Mouse (Mus musculus) heart, adult 9 months (tissue): Measurements from ENCODE around the gene Kl.
A peak's percentile ranks its signal among the peaks of the same experiment; 100 is the strongest.

Experiments used
- DNase-seq, 2 experiments: peaks; one replicate each; pipeline ENCODE4 v3.0.0; 2022; ENCODE audit warnings: low spot score in 2 of 2

Gene Kl

DNA sequence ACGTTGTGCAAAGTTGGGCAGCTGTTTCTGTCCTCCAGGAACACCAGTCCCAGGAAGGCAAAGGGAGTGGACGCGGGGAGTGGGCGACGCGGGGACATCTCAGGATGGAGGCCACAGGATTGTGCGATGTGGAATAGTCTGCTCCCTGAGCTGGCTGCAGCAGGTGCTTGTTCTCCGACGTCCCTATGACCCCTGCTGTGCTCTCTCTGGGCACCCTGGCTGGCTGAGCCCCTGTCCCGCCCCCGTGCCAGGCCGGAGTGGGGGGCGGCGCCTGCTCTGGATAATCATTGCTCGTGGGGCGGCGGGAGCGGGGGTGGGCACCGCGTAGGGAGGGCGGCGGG, at the start of gene Kl:
Gene Kl (plus strand): TSS at position 280 of the 341 bp plus-strand sequence.
- no peak for DNase-seq

DNA sequence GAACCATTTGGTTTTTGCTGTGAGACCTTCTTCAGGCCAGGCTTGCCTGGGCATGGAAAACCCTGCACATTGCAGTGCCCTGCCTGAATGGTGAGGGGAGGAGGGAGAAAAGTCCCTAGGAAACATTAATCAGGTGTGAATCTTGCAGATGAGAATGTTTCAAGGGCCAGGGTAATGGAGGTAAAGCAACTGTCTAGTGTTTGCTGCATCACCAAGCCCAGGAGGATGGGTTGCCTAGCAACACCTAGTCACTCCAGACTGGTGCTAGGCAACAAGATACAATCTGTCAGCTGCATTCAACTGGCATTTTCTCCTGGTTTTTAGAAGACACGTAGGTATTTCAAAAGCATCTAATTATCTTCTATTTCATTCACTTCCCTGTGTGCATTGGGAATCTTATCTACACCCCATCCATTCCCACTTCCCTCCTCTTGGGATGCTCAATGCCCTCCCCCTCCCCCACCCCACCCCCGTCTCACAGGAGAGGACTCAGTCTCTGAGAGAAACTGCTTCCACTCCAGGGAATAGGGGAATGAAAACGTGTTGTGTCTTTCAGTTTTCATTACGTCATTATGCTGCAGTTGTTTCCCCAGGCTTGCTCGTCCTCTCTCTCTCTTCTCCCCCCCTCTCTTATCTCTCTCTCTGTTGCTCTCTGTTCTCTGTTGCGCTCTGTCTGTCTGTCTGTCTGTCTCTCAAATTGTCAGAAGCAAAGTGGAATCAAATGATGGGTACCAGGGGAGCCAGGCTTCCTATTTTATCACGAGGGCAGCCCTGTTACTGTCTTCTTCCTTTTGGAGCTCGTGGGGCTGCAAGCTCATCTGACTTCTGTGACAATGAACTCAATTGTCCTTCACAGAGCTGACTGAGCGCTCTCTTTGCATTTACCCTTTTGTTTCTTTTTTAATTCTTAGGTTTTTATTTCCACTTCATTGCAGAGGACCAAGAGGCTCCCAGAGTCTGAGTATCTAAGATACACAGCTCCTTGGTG, 46.1 kb upstream of the Kl start:
- no peak for DNase-seq

DNA sequence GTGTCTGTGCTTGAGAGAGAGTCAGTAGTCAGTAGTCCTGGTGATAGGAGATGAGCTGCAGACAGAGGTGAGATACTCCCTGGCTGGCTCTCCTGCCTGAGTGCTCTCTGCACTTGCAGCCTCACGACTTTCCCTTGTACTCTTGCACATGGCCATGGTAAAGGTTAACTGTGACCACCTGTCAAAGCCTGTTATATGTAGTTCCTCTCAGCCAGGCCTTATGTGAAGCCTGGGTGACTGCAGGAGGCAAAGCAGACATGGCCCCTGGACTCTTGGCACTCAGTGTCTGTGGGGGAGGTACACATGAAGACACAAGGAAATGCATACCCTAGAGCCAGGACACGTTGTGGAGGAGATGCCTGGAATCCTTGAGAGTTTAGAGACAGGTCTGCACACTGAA, 40.3 kb upstream of the Kl start:
- no peak for DNase-seq

DNA sequence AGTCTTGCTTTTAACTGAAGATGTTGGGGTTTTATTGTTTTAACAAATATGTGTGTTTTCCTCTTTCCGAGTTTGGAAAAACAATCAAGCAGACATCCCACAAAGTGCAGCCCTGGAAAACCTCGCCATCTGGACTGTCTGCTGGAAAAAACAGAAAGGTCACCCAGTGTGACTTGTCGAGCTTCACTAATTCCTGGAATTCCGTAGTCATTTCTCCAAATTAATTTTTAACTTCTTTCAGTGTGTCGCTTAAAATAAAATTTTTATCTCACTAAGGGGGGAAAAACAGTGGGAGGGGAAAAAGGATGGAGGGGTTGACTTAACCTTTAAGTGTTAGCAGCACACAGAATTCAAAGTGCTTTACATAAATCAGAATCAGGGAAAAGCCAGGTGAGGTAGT, 39.8 kb upstream of the Kl start:
- no peak for DNase-seq

DNA sequence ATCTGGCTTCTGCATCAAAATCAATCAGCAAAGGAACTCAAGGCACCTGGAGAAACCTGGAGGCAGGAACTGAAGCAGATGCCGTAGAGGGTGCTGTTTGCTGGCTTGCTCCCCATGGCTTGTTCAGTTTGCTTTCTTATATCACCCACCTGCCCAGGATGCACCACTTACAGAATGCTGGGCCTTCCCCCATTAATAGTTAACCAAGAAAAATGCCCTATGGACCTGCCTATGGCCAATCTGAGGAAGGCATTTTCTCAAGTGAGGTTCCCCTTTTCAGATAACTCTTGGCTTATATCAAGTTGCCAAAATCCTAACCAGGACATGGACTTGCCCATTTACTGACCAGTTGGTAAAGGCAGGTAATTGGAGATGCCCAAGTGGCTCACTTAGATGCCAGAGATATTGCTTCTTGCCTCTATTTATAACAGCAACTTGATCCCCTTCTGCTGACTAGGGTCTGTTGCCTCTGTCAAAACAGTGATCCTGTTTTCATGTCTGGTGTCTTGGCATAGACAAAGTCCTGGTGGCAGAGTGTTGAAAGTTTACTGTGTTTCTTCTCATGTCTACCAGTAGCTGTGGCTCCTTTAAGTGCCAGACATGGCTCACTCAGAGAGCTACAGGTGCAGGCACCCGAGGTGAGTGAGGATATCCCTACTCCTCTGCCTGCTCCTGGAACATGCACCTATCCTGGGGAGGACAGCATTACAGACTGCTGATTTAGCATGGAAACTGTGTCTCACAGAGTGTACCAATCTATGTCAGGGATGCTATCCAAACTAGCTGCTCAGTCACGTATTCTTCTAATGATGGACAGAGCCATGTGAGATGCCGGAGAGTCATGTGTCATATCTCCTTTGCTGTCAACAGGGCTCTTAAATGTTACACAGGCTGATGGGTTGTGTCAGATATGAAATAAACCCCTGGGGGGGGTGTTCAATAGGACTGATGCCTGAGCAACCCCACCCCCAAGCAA, 37.0 kb upstream of the Kl start:
- DNase-seq, result no peak

DNA sequence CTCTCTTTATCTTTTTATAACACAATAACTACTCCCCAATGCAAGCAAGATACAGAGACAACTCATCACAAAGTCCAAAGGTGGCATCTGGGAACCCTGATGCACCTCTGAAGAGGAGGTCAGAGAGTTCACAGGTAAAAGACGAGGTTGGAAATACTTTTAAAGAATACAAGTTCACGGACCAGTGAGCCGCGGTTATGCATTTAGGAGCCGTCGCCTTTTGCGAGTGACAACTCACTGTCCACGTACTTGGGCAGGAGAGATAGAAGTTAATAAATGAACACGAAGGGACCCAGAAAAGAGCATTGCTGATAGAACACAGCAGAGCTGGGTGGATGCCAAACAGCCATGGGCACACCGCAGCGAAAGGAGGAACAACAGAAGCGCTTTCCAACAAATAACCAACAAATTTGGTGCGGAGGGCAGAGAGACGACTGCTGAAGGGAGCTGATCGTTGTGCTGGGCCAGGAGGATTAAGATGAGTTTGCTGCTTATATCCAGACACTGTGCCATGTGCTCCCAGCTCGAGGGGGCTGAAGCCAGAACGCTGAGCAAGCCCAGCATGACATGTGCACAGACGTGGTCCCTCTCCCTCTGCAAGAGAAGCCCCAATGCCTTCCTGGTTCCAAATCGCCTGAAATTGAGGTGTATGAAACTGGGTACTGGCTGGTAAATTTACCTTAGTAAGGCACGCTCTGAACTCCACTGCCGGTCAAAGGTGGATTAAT, 35.1 kb upstream of the Kl start:
- no peak for DNase-seq

DNA sequence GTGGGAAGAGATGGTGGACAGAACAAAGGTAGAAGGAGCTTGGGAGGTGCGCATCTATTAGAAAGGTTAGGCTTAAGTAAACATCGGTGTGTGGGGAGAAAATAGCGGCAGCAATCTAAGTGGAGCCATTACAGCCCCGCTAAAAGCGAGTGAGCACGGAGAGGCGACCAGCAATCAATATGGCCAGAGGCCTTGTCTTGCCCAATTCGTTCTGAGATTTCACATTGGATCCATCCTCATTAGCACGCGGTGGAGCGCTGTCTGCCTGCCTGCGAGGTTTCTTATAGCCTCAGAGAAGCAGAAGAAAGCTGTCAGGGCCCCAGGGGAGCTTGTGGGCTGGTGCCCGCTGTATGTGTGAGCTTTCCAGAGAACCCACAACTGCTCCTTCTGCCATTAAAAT, 33.8 kb upstream of the Kl start:
- no peak for DNase-seq

DNA sequence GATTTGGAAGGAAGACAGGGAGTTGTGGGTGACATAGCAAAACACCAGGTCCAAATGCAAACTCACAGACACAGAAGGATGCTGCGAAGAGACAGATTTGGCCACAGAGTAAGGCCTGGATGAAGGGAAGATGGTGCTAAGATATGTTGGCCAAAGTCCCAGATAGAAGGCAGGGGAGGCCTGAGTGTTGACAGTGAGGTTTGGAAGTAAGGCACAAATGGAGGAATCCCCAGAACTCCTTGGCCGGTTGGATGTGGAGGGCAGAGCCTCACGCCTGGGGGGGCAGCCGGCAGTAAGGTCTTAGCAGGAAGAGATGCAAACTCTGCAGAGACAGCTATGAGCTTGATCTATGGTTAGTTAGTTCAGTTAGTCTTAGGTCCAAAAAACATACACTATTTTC, 33.1 kb upstream of the Kl start:
- no peak for DNase-seq

DNA sequence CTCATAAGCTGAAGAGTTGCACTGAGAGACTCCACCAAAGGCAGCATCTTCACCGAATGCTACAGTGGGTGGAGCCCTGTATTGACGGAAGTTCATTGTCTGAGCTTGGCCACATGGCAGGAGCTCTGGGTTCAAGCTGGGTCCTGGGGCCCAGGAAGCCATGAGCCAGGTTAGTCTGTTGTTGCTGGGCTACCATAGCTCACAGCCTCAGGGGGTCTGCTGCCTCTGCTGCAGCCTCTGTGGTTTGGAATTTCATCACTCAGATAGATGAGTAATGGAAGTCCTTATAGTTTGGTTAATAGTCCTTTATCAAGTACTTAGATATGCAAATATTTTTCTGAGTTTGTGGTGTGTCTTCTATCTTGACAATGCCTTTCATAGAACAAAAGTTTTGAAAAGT, 32.4 kb upstream of the Kl start:
- no peak for DNase-seq

DNA sequence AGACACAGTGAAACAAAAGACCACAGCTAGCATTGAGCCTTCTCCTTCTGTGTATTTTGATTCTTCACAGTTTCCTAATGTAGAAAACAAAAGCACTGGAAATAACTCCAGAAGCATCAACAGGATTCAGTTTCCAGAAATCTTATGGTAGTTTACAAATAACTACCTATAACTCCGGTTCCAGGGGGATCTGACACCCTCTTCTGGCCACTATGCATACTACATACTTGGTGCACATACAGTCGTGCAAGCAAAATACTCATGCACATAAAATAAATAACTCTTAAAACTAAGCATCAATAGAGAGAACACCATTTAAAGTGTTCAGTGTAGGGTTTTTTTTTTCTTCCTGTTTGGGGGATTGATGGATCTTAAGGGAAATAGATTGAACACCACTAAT, 23.0 kb upstream of the Kl start:
- DNase-seq, result no peak

DNA sequence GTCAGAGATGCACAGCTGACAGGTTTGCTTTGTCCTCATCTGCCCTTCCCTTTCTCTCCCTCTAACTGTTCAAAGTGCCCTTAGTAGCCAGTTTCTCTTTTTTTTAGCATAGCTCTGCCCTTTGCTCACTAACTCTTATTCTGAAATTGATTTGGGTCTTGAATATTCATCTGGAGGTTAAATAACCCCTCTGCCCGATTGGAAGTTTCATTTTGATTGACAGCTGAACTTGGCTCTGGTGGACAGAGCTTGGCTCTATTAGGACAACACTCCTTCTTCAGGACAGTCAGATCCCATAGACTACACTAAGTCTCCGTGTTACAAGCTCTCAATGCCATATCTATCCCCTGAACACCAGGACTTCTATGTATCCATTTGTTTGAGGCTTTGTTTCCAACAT, 19.8 kb upstream of the Kl start:
- no peak for DNase-seq

DNA sequence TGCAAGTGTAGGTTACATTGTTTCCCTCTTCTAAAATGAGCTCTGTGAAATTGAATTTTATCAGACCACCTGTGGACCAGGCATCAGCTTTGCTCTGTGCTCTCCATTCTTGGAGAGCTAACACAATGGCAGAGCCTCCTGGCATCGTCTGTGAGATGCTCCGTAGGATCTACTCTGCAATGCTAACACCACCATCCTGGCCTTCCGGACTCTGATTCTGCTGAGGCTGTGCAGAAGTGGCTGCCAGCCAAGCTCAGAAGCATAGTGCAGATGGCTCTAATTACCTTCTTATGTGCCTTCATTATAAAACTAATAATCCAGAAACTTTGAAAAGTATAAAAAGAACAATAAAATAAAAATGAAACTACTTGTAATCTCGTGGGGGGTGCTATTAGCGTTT, 16.2 kb upstream of the Kl start:
- no peak for DNase-seq

DNA sequence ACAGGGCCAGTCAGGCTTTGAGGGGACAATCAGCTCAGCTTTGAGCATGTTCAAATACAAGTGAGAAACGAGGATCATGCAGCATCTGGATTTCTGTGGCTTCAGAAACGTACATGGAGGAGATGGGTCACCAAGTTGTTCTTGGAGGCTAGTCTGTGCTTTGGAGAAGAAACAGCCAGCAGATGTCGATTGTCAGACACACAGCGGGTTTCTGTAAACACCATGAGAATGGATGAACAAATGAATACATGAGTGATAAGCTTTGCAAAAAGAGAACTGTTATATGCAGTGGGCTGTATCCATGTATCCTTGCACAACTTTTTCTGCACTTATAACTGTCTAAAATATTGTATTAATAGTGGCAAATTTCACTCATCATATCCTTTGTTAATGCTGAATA, 15.6 kb upstream of the Kl start:
- DNase-seq, result peak in 1 of 2 experiments; percentile 10

DNA sequence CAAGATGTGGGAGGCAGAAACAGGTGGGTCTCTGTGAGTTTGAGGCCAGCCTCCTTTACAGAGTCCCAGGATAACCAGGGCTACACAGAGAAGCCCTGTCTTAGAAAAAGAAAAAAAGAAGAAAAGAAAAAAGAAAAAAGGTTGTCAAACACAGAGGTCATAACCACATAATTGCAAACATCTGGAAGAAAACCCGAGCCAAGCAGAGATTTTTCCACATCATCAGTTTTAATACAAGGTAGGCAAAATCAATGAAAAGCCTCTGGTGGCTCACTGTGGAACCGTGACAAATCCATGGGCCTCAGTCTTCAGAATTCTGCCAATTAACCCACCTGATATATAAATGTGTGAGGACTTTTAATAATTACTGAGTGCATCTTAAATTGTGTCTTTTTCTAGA, 14.9 kb upstream of the Kl start:
- no peak for DNase-seq

DNA sequence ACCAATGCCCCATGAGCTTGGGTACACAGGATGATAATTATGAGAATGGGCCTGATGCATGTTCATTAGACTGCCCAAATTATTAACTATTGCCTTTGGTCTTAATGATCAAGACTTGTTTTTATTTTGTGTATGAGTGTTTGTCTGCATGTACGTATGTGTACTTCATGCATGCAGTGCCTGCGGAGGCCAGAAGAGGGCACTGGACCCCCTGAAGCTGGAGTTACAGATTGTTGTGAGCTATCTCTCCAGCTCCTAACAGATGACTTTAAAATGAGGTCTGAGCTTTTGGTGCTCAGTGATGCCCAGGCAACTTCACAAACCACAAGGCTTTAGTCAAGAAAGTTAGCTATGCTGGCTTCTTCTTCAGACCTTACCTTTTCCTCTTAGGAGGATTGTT, 6.8 kb upstream of the Kl start:
- DNase-seq, result no peak

DNA sequence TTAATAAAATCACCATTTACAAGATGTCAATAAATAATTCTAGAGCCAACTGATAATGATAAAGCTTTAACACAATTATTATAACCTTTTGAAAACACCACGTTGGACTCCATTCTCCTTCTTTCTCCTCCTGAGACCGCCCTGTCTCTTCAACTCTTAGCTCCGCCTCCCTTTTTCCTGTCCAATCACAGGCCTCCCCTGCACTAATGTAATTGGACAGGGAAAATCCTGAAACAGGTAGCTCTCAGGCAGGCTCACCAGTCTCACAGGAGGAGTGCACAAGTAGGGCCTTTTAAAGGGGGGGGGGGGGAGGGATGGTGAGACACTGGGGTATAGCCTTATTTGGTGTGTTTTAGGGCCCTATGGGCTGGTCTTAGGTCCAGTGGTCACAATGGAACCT, 3.3 kb upstream of the Kl start:
- DNase-seq, result no peak

DNA sequence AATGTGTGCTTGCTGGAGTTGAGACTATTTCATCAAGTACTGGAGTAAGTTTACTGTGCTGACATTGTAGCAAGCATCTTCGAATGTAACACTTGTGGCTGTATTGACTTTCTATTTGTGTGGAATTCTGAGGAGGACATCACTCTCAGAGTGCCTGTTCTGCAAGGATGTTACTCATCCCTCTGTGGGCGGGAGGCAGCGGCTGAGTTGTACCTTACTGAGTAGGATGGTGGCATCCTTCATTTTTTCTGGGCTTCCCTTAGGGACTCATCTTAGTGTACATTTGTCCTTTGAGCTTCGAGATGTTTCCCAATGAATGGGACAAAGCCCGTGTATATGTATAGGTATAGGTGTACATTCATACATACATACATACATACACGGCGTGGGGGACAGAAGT, 1.1 kb upstream of the Kl start:
- DNase-seq, result no peak

DNA sequence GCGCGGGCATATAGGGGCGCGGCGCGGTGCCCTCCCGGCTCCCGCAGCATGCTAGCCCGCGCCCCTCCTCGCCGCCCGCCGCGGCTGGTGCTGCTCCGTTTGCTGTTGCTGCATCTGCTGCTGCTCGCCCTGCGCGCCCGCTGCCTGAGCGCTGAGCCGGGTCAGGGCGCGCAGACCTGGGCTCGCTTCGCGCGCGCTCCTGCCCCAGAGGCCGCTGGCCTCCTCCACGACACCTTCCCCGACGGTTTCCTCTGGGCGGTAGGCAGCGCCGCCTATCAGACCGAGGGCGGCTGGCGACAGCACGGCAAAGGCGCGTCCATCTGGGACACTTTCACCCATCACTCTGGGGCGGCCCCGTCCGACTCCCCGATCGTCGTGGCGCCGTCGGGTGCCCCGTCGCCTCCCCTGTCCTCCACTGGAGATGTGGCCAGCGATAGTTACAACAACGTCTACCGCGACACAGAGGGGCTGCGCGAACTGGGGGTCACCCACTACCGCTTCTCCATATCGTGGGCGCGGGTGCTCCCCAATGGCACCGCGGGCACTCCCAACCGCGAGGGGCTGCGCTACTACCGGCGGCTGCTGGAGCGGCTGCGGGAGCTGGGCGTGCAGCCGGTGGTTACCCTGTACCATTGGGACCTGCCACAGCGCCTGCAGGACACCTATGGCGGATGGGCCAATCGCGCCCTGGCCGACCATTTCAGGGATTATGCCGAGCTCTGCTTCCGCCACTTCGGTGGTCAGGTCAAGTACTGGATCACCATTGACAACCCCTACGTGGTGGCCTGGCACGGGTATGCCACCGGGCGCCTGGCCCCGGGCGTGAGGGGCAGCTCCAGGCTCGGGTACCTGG, 488 bp downstream of the Kl start:
- no peak for DNase-seq

DNA sequence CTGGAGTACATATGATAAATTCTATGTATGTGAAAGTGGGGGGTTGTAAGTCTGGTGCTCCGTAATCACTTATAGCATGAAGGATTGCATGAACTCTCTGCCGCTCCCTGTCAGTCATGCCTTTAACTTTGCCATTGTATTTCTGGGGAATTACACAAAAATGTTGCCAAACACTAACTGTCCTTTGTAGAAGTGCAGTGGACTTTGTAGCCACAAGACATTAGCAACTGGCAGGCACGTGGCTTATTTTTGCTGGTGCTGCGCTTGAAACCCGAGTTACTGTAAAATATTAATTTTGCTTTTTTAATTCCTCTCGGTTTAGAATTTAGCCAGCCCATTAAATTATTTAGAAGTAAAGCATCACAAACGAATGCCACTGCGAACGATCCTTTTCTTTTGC, 2.4 kb downstream of the Kl start:
- DNase-seq, result no peak

DNA sequence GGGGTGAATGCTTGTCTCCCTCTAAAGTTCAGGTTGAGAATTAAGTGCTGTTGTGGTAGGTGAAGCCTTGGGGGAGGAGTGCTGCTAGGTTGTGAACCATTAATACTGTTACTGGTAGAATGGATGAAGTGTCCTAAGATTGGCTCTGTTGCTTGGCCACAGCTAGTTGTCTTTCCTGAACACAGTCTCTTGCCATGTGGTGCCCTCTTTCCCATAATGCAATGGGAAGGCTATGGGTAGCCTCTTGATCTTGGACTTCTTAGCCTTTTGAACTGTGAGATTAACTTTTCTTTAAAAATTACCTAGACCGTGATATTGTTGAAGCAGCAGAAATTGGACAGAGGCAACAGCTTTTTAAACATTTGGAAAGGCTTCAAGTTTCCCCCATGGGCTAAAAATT, 7.5 kb downstream of the Kl start:
- DNase-seq, result no peak

DNA sequence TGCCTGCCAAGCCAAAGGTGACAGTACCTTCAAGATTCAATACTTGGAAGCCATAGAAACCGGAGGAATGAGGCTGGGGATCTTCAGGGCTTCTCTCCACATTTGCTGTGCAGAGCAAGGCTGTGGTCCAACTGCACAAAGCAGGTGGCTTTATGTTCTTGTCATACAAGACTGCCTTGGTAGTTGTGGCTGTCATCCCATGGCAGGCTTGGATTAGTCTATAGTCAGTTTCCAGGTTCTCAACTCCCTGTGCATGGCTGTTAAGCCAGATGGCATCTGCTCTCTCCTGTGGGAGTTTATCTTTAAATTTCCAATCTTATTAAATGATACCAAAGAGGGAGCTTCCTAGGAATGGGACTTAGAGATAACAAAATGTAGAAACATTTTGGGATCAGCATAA, 9.2 kb downstream of the Kl start:
- DNase-seq, result no peak
